Mouse (Mus musculus) liver, adult 2 months (tissue): ENCODE measurements around the gene Abca5.
A peak's percentile ranks its signal among the peaks of the same experiment; 100 is the strongest.

Source experiments
- CTCF ChIP-seq: fragments of 200-500 bp; IDR thresholded peaks from 2 replicates; pipeline ENCODE4 v1.5.1; 2011; ENCODE audit warnings: low read depth, low read length, control low read depth
- POLR2A ChIP-seq: fragments of 200-500 bp; IDR thresholded peaks from 2 replicates; pipeline ENCODE4 v1.6.1; 2011; ENCODE audit warnings: low read length, control low read depth; ENCODE audit not compliant: insufficient read depth; ENCODE audit errors: extremely low read depth

- TF ChIP-seq CTCF = peak; percentile 6; the same call in 1 of the 2 replicates
- no peak for TF ChIP-seq POLR2A
These were observed 29.4 kb upstream of the Abca5 start for GRCm38 (mm10) chr11:110366902-110367301.
